In the genomic region with DNA sequence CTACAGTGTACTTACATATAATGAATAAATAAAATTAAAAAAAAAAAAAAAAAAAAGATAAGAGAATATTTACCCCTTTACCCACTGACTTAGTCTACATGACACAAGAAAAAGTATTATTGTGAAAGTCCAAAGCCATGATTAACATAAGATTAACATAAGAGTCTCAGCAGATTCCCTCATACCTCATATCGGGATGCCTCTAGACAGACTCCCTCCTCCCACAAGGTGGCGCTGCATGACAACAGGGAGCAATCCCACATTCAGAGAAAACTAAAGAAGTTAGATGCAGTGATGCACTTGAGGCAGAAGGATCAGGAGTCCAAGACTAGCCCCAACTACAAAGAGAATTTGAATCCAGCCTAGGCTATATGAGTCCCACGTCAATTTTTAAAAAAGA, we compare ENCODE assay signal across 7 mouse cellular contexts. TPM values are rescaled to one million over a fixed set of nuclear protein-coding genes. Genes with fewer than 3 reads are reported as not detected.
A peak's percentile ranks its signal among the peaks of the same experiment; 100 is the strongest.
DNase-seq lines count a peak whose midpoint lies in the region; ATAC-seq and TF ChIP-seq lines count a peak whose summit lies in the region.

No protein-coding gene starts in this region.

- no peaks in the 10 kb centered on the region for H3K36me3 ChIP-seq in hindbrain, embryonic 16.5 days (ENCODE audit: control insufficient read depth, insufficient read depth, low read length)

- H3K27me3 ChIP-seq in hindbrain, embryonic 16.5 days (replicated peaks; ENCODE audit: control insufficient read depth, insufficient read depth, low read length): no peaks in the 10 kb centered on the region

- H3K4me3 ChIP-seq in hindbrain, embryonic 16.5 days (ENCODE audit: low read length): no peak overlapping the region
- H3K4me3 ChIP-seq in left cerebral cortex, adult 2 months: no peak overlapping the region

- intact Hi-C loops in left cerebral cortex, adult 2 months (cut with DNase I): loop anchor here (1.0 to 5.0 kb wide), 5 partner anchors 31 to 214 kb away; partner anchors contain the start of gene Ppp1r13b

- peak; percentile 80 for TF ChIP-seq CTCF in left cerebral cortex, adult 2 months (IDR thresholded peaks at IDR 0.05)

- no peak overlapping the region for H3K9ac ChIP-seq in hindbrain, embryonic 16.5 days (ENCODE audit: low read depth, low read length)

- peak; percentile 88 for DNase-seq in ZHBTc4 (ENCODE audit: low read depth, low spot score)
- peak; percentile 56 for DNase-seq in cerebellum, adult 9-11 months
- DNase-seq in frontal cortex, postnatal 25 days (ENCODE audit: low spot score in 2 of 2): peak; percentile 66 to 71
- peak; percentile 72 to 80 for DNase-seq in left cerebral cortex, adult 2 months (ENCODE audit: extremely low spot score in 1 of 2, low spot score in 2 of 2)
- peak; percentile 60 for DNase-seq in skeletal muscle tissue, adult 2 months (ENCODE audit: low read depth, low spot score)

- H3K27ac ChIP-seq in hindbrain, embryonic 16.5 days (ENCODE audit: low read depth, low read length): no peak overlapping the region
- H3K27ac ChIP-seq in left cerebral cortex, adult 2 months: no peak overlapping the region

- no peaks in the 10 kb centered on the region for H3K4me1 ChIP-seq in hindbrain, embryonic 16.5 days (ENCODE audit: control insufficient read depth, insufficient read depth, low read depth, low read length)

- H3K4me2 ChIP-seq in hindbrain, embryonic 16.5 days (ENCODE audit: low read length): no peak overlapping the region

- ATAC-seq in hindbrain, embryonic 16.5 days: peak; percentile 78
- peak; percentile 86 for ATAC-seq in megakaryocyte-erythroid progenitor cell, adult 5-6 weeks (replicated peaks; ENCODE audit: low FRiP score, low TSS enrichment, poor library complexity, severe bottlenecking)

- 18% methylated on average over 3 of the region's 3 CpGs for WGBS in hindbrain, embryonic 16.5 days

- H3K9me3 ChIP-seq in hindbrain, embryonic 16.5 days (ENCODE audit: control insufficient read depth, low read length): no peaks in the 10 kb centered on the region

RNA-seq across cellular contexts. Expression of gene Ppp1r13b, which starts 29.7 kb away (rescaled TPM):
- polyA plus RNA-seq in hindbrain, embryonic 16.5 days (2015; fragmentation: Nextera tagmentation; extraction: Ambion mirVana): 17.9 and 36.4 TPM in 2 replicates
- total RNA-seq in left cerebral cortex, adult 2 months (2021): 10 to 100 TPM; 59.4 to 61.0 TPM
- 6.7 and 8.2 TPM in 2 replicates for total RNA-seq in megakaryocyte-erythroid progenitor cell, adult 5-6 weeks (2014; fragmentation: Nextera tagmentation)
- 6.0 and 7.1 TPM in 2 replicates for total RNA-seq in megakaryocyte-erythroid progenitor cell, adult 5-6 weeks (2017)

Comparison
In these comparisons a context has a peak if more than half of its experiments do, and no peak if none do; other contexts are left out.
1. RNA of gene Ppp1r13b, which starts 29.7 kb away (total RNA-seq): 59.4 to 61.0 TPM in left cerebral cortex, adult 2 months; 6.0 to 8.2 TPM in megakaryocyte-erythroid progenitor cell, adult 5-6 weeks; every median in the first group is over 4 times any median in the second.
2. Peak in every context shown above with its lines, with median percentiles within 50 percentile points of each other: DNase-seq.